Mouse (Mus musculus) C2C12 (cell line): ENCODE measurements around the gene Unc45b.

Experiments
- CEBPB ChIP-seq: IDR thresholded peaks from one replicate; pipeline ENCODE4 v1.6.1; 2011; ENCODE audit warnings: low read depth, mild to moderate bottlenecking, control low read depth, moderate library complexity
- CTCF ChIP-seq: IDR thresholded peaks from one replicate; pipeline ENCODE4 v1.5.1; 2011; ENCODE audit not compliant: control insufficient read depth, insufficient read depth, insufficient read length
- FOSL1 ChIP-seq: IDR thresholded peaks from one replicate; pipeline ENCODE4 v1.8.0; 2011; ENCODE audit warnings: mild to moderate bottlenecking, low read length; ENCODE audit not compliant: poor library complexity, insufficient read depth, severe bottlenecking
- MAX ChIP-seq: IDR thresholded peaks from one replicate; pipeline ENCODE4 v1.6.1; 2011; ENCODE audit warnings: mild to moderate bottlenecking, control low read depth
- MYOD1 ChIP-seq: IDR thresholded peaks from one replicate; pipeline ENCODE4 v1.6.1; 2011; ENCODE audit warnings: low read depth; ENCODE audit not compliant: control insufficient read depth, insufficient read length
- MYOG ChIP-seq: IDR thresholded peaks from one replicate; pipeline ENCODE4 v1.6.1; 2011; ENCODE audit not compliant: control insufficient read depth, insufficient read length; ENCODE audit errors: extremely low read depth
- USF1 ChIP-seq: IDR thresholded peaks from one replicate; pipeline ENCODE4 v1.6.1; 2011; ENCODE audit warnings: low read depth, mild to moderate bottlenecking, control low read depth, moderate library complexity

DNA sequence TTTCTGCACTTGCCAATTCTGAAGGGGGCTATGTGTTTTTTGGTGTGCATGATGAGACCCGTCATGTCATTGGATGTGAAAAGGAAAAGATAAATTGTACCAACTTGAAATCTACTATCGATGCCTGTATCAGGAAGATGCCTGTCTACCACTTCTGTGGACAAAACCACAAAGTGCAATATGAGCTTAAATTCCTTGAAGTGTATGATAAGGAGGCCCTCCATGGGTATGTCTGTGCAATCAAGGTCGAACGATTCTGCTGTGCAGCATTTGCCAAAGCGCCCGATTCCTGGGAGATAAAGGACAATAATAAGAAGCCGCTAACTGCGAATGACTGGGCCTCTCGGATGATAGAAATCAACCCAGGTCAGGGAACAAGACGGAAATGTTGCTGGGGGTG is 46.6 kb downstream of the Unc45b start:
- TF ChIP-seq CTCF (no peak), MAX (no peak), CEBPB (no peak), FOSL1 (no peak), USF1 (no peak), MYOG (no peak), MYOD1 (no peak)
